Mouse (Mus musculus) G1E (cell line): ENCODE results near the gene Timp3.

ENCODE experiments used
- CTCF ChIP-seq: IDR thresholded peaks from 2 replicates; pipeline ENCODE4 v1.5.1; 2012; ENCODE audit warnings: low read depth, low read length, inconsistent platforms, mixed read lengths
- GATA1 ChIP-seq: IDR thresholded peaks from 2 replicates; pipeline ENCODE4 v1.6.1; 2012; ENCODE audit warnings: borderline replicate concordance, low read length, inconsistent platforms, mixed read lengths
- GATA2 ChIP-seq: IDR thresholded peaks from 2 replicates; pipeline ENCODE4 v1.6.1; 2012; ENCODE audit warnings: low read depth, low read length, inconsistent platforms, borderline replicate concordance
- TAL1 ChIP-seq: conservative IDR thresholded peaks from 2 replicates; pipeline ENCODE4 v1.6.1; 2012; ENCODE audit warnings: low read depth, low read length, inconsistent platforms, mixed read lengths

DNA sequence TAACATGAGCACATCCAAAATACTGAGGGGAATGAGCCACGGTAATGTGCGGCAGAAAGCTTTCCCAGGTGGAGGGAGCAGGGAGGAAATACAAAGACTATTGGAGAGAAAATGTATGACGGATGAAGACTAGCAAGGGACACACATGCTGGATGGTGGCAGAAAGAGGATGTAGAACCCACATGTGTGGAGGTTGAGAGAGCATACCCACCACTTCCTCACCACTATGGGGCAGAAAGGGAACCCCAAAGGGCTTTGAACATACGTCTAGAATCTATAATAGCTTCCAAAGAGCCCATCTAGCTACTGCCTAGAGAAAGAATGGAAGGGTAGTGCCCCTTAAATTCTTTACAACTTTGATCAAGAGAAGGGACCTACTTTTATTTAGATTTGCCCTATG lies 85.5 kb downstream of the Timp3 start:
- no peak for TF ChIP-seq CTCF
- TF ChIP-seq TAL1 = no peak
- TF ChIP-seq GATA1 = no peak
- TF ChIP-seq GATA2 = no peak
